Mouse (Mus musculus) right cerebral cortex, adult 18-20 months (tissue): ENCODE measurements at regions not wholly inside any gene's neighbourhood (a gene's known extent, or its start where the extent isn't known, plus 50 kb on each side); places are given as distances from the start of the nearest gene placed in this dataset.
"Not testable (repeated sequence)": the region's sequence is repeated elsewhere in the genome, so short reads cannot be mapped to it uniquely, and the experiment has no call there.

ENCODE experiments used
- DNase-seq: peaks from one replicate; pipeline ENCODE4 v3.0.0; 2022; ENCODE audit warnings: mixed read lengths

GRCm38 (mm10) chr2:100918122-100918521 is 706.4 kb upstream of the Rag2 start:
- DNase-seq = no peak

GRCm38 (mm10) chr2:100919537-100920212 is 704.8 kb upstream of the Rag2 start:
- no peak for DNase-seq

- DNase-seq = not testable (repeated sequence)
Measured at GRCm38 (mm10) chr2:100948632-100949031, 675.9 kb upstream of the Rag2 start.

GRCm38 (mm10) chr2:100959412-100959811 is 665.1 kb upstream of the Rag2 start:
- no peak for DNase-seq

GRCm38 (mm10) chr2:100964584-100964983 is 659.9 kb upstream of the Rag2 start:
- DNase-seq = no peak

- no peak for DNase-seq
Measured at GRCm38 (mm10) chr2:100977202-100977601, 647.3 kb upstream of the Rag2 start.

- no peak for DNase-seq
Measured at GRCm38 (mm10) chr2:100982362-100982761, 642.2 kb upstream of the Rag2 start.

- no peak for DNase-seq
Measured at GRCm38 (mm10) chr2:101015353-101015752, 609.2 kb upstream of the Rag2 start.

- DNase-seq = no peak
Measured at GRCm38 (mm10) chr2:101019384-101019783, 605.1 kb upstream of the Rag2 start.

- DNase-seq = peak; percentile 47
Measured at GRCm38 (mm10) chr2:101021515-101021914, 603.0 kb upstream of the Rag2 start.

- no peak for DNase-seq
Measured at GRCm38 (mm10) chr2:101043050-101043449, 581.5 kb upstream of the Rag2 start.

- no peak for DNase-seq
Measured at GRCm38 (mm10) chr2:101062939-101063338, 561.6 kb upstream of the Rag2 start.

GRCm38 (mm10) chr2:101074990-101075389 is 549.5 kb upstream of the Rag2 start:
- DNase-seq = no peak

GRCm38 (mm10) chr2:101080231-101080630 is 544.3 kb upstream of the Rag2 start:
- DNase-seq = no peak

GRCm38 (mm10) chr2:101083813-101084212 is 540.7 kb upstream of the Rag2 start:
- no peak for DNase-seq

GRCm38 (mm10) chr2:101084648-101085047 is 539.9 kb upstream of the Rag2 start:
- DNase-seq = no peak

- peak; percentile 1 for DNase-seq
Measured at GRCm38 (mm10) chr2:101107183-101107872, 517.2 kb upstream of the Rag2 start.

GRCm38 (mm10) chr2:101136867-101137266 is 487.7 kb upstream of the Rag2 start:
- no peak for DNase-seq

- DNase-seq = no peak
Measured at GRCm38 (mm10) chr2:101139931-101140330, 484.6 kb upstream of the Rag2 start.

- no peak for DNase-seq
Measured at GRCm38 (mm10) chr2:101156755-101157271, 467.7 kb upstream of the Rag2 start.

- peak; percentile 39 for DNase-seq
Measured at GRCm38 (mm10) chr2:101159276-101159675, 465.2 kb upstream of the Rag2 start.

- no peak for DNase-seq
Measured at GRCm38 (mm10) chr2:101165942-101166341, 458.6 kb upstream of the Rag2 start.

GRCm38 (mm10) chr2:101172806-101173205 is 451.7 kb upstream of the Rag2 start:
- DNase-seq = peak; percentile 41

GRCm38 (mm10) chr2:101175124-101175523 is 449.4 kb upstream of the Rag2 start:
- no peak for DNase-seq
